Mouse (Mus musculus) forebrain, postnatal 0 days (tissue): ENCODE measurements around the gene Nr1h2. TPM values are rescaled to one million over a fixed set of nuclear protein-coding genes. Genes with fewer than 3 reads are reported as not detected.

Experiments used
- ATAC-seq: fragments of 200-750 bp; cut with Nextera tagmentation; 2 replicates; pipeline ENCODE4 v1.8.0; 2017; ENCODE audit warnings: mild to moderate bottlenecking, moderate library complexity
- DNase-seq: peaks from one replicate; pipeline ENCODE4 v3.0.0-alpha.2; 2015
- H3K27ac ChIP-seq: fragments of 300-500 bp; sonication (generic); 2 replicates; pipeline ENCODE4 v1.5.1; 2014; ENCODE audit warnings: low read depth, mild to moderate bottlenecking, antibody characterized with exemption, low read length, moderate library complexity, mixed read lengths
- H3K27me3 ChIP-seq: fragments of 300-500 bp; sonication (generic); 2 replicates; pipeline ENCODE4 v1.6.1; 2014; ENCODE audit warnings: mild to moderate bottlenecking, low read length, mixed read lengths; ENCODE audit not compliant: insufficient read depth
- H3K36me3 ChIP-seq: fragments of 300-500 bp; sonication (generic); 2 replicates; pipeline ENCODE4 v1.6.1; 2014; ENCODE audit warnings: mild to moderate bottlenecking, moderate library complexity; ENCODE audit not compliant: insufficient read depth
- H3K4me1 ChIP-seq: fragments of 300-500 bp; sonication (generic); 2 replicates; pipeline ENCODE4 v1.6.1; 2014; ENCODE audit warnings: antibody characterized with exemption; ENCODE audit not compliant: insufficient read depth
- H3K4me2 ChIP-seq: fragments of 300-500 bp; sonication (generic); 2 replicates; pipeline ENCODE4 v1.6.1; 2014; ENCODE audit warnings: low read depth, mild to moderate bottlenecking, moderate library complexity
- H3K4me3 ChIP-seq: fragments of 300-500 bp; sonication (generic); 2 replicates; pipeline ENCODE4 v1.5.1; 2014; ENCODE audit warnings: low read depth, low read length, mixed read lengths
- H3K9ac ChIP-seq: fragments of 300-500 bp; sonication (generic); 2 replicates; pipeline ENCODE4 v1.6.1; 2014; ENCODE audit warnings: mild to moderate bottlenecking
- H3K9me3 ChIP-seq: fragments of 300-500 bp; sonication (generic); 2 replicates; pipeline ENCODE4 v1.6.1; 2016; ENCODE audit warnings: low read length
- CTCF ChIP-seq: sonication (generic); IDR thresholded peaks from 2 replicates; pipeline ENCODE4 v1.5.1; 2016; ENCODE audit warnings: antibody characterized with exemption, control low read depth, low read depth
- WGBS: fragments of 180-500 bp; shearing (Covaris S2); extraction: QIAGEN DNeasy Blood & Tissue Kit; methylation state at CpG from one replicate; pipeline ENCODE4 v1.1.7; 2014; 5-methylcytosine and 5-hydroxymethylcytosine counted together
- polyA plus RNA-seq: library from polyadenylated mRNA; unstranded; fragments of >200 nt; fragmentation: Nextera tagmentation; extraction: Ambion mirVana; gene quantifications from 2 replicates; pipeline ENCODE4 v1.2.1, GENCODE M21; 2015
- total RNA-seq: library from RNA; depleted of rRNA; stranded (reverse); fragments of >200 nt; gene quantifications from 2 replicates; pipeline ENCODE4 v1.2.3, GENCODE M21; 2014

The Nr1h2 gene
- total and polyA plus RNA-seq, 2 experiments from 2014 or later = 44.1 to 51.1 TPM

- no peak for ATAC-seq
Observed at GRCm38 (mm10) chr7:44596996-44597538, 43.3 kb upstream of the Nr1h2 start.

DNA sequence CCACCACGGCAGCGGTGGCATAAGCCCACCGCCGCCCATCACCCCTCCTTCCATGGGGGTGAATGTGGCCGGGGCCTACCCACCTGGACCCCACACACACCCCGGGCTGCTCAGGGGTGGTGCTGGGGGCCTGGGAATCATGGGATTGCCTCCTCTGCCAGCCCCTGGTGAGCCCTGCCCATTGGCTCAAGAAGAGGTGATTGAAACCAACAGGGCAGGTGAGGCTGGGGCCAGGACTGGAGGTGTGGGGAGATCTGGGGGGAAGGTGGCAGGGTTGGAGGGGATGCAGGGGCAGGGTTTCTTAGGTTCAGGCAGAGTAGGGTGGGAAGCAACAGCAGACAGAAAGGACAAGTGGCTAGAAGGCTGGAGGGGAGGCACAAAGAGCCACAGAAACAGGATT, 42.3 kb upstream of the Nr1h2 start:
- DNase-seq (no peak), ATAC-seq (no peak)
- Histone ChIP-seq H3K4me3 (no peak overlapping the region), H3K9ac (no peak overlapping the region), H3K9me3 (no peaks in the 10 kb centered on the region), H3K4me2 (no peak overlapping the region), H3K27ac (no peak overlapping the region), H3K4me1 (0 out of 2 replicates have a peak, but pooled peaks cover 21% of the 10 kb centered on the region), H3K27me3 (peaks cover 22% of the 10 kb centered on the region), H3K36me3 (0 out of 2 replicates have a peak, but pooled peaks cover 3% of the 10 kb centered on the region)
- no peak for TF ChIP-seq CTCF
- WGBS = 93% methylated on average over 6 of the region's 6 CpGs

More at GRCm38 (mm10) chr7:44596996-44597538, 43.3 kb upstream of the Nr1h2 start:
- 0 out of 2 replicates have a peak, but pooled peaks cover 21% of the 10 kb centered on the region for H3K4me1 ChIP-seq
- H3K9ac ChIP-seq = no peak overlapping the region
- H3K36me3 ChIP-seq = 0 out of 2 replicates have a peak, but pooled peaks cover 3% of the 10 kb centered on the region
- no peak overlapping the region for H3K4me2 ChIP-seq
- no peak overlapping the region for H3K27ac ChIP-seq
- no peak for TF ChIP-seq CTCF
- DNase-seq = no peak
- WGBS = 77% methylated on average over 5 of the region's 5 CpGs
- peaks cover 26% of the 10 kb centered on the region for H3K27me3 ChIP-seq
- H3K4me3 ChIP-seq = no peak overlapping the region
- no peaks in the 10 kb centered on the region for H3K9me3 ChIP-seq

DNA sequence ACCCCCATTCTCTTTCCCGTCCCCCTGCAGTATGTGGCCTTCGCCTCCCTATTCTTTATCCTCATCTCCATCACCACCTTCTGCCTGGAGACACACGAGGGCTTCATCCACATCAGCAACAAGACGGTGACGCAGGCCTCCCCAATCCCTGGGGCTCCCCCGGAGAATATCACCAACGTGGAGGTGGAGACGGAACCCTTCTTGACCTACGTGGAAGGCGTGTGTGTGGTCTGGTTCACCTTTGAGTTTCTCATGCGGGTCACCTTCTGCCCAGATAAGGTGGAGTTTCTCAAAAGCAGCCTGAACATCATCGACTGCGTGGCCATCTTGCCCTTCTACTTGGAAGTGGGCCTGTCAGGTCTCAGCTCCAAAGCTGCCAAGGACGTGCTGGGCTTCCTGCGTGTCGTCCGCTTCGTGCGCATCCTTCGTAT, 41.4 kb upstream of the Nr1h2 start:
- ATAC-seq = no peak
- Histone ChIP-seq H3K4me2 (no peak overlapping the region), H3K27ac (peak overlapping the region; percentile 85; the same call in 1 of the 2 replicates), H3K36me3 (0 out of 2 replicates have a peak, but pooled peaks cover 3% of the 10 kb centered on the region), H3K27me3 (peaks cover 17% of the 10 kb centered on the region), H3K9me3 (no peaks in the 10 kb centered on the region), H3K4me3 (no peak overlapping the region), H3K9ac (no peak overlapping the region), H3K4me1 (0 out of 2 replicates have a peak, but pooled peaks cover 24% of the 10 kb centered on the region)
- TF ChIP-seq CTCF = no peak
- DNase-seq = no peak
- WGBS = 97% methylated on average over 20 of the region's 20 CpGs

- H3K36me3 ChIP-seq = 0 out of 2 replicates have a peak, but pooled peaks cover 3% of the 10 kb centered on the region
- WGBS = 20% methylated on average over 6 of the region's 6 CpGs
- H3K9me3 ChIP-seq = no peaks in the 10 kb centered on the region
- peak overlapping the region; percentile 97 for H3K4me2 ChIP-seq
- peak overlapping the region; percentile 87 for H3K9ac ChIP-seq
- ATAC-seq = peak; percentile 4; the same call in 1 of the 2 replicates
- H3K27me3 ChIP-seq = peaks cover 17% of the 10 kb centered on the region
- DNase-seq = peak; percentile 82
- peak overlapping the region; percentile 47 for H3K4me3 ChIP-seq
- TF ChIP-seq CTCF = no peak
- H3K4me1 ChIP-seq = 0 out of 2 replicates have a peak, but pooled peaks cover 28% of the 10 kb centered on the region
- H3K27ac ChIP-seq = peak overlapping the region; percentile 85
Observed at GRCm38 (mm10) chr7:44594291-44594690, 40.5 kb upstream of the Nr1h2 start.

DNA sequence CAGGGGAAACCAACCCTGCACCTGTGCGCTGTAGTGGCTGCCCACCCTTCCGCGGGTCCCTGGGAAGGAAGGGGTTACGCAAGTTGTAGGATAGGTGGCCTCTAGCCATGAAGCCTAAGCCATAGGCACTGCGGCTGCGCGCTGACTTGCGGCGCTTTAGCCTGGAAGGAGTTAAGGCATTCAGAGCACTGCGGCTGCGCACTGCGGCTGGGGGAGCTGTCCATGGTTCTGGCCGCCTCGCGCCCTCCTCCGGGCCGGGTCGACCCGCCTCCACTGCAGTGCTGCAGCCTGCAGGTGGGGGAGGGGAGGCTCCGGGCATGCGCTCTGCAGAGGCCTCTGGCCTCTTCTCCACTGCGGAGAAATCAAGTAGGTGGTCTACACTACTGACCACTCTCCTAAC, 40.0 kb upstream of the Nr1h2 start:
- H3K9ac ChIP-seq = peak overlapping the region; percentile 87
- WGBS = 2% methylated on average over 22 of the region's 22 CpGs

GRCm38 (mm10) chr7:44593051-44593450, 39.3 kb upstream of the Nr1h2 start:
- 0 out of 2 replicates have a peak, but pooled peaks cover 29% of the 10 kb centered on the region for H3K4me1 ChIP-seq
- peak overlapping the region; percentile 97 for H3K4me2 ChIP-seq

More for the DNA sequence above, 40.0 kb upstream of the Nr1h2 start:
- H3K4me3 ChIP-seq = peak overlapping the region; percentile 47
- ATAC-seq = peak; percentile 54
- peak; percentile 94 for DNase-seq
- H3K4me2 ChIP-seq = peak overlapping the region; percentile 97
- no peaks in the 10 kb centered on the region for H3K9me3 ChIP-seq
- 0 out of 2 replicates have a peak, but pooled peaks cover 29% of the 10 kb centered on the region for H3K4me1 ChIP-seq
- 0 out of 2 replicates have a peak, but pooled peaks cover 3% of the 10 kb centered on the region for H3K36me3 ChIP-seq
- H3K27me3 ChIP-seq = peaks cover 17% of the 10 kb centered on the region
- peak; percentile 39 for TF ChIP-seq CTCF
- peak overlapping the region; percentile 85 for H3K27ac ChIP-seq

More at GRCm38 (mm10) chr7:44593051-44593450, 39.3 kb upstream of the Nr1h2 start:
- DNase-seq (no peak), ATAC-seq (no peak)
- no peaks in the 10 kb centered on the region for H3K9me3 ChIP-seq
- TF ChIP-seq CTCF = no peak
- under 1% methylated on average over 15 of the region's 15 CpGs for WGBS
- peaks cover 17% of the 10 kb centered on the region for H3K27me3 ChIP-seq
- H3K27ac ChIP-seq = no peak overlapping the region
- H3K36me3 ChIP-seq = 0 out of 2 replicates have a peak, but pooled peaks cover 3% of the 10 kb centered on the region
- 0 out of 2 replicates have a peak overlapping the region, but pooled peaks have one; percentile 87 for H3K9ac ChIP-seq
- H3K4me3 ChIP-seq = peak overlapping the region; percentile 47
